Mouse (Mus musculus) liver, adult 2 months (tissue): Measurements from ENCODE around the gene Cdkn2a.

Experiments used
- CTCF ChIP-seq: fragments of 200-500 bp; IDR thresholded peaks from 2 replicates; pipeline ENCODE4 v1.5.1; 2011; ENCODE audit warnings: low read depth, low read length, control low read depth
- POLR2A ChIP-seq: fragments of 200-500 bp; IDR thresholded peaks from 2 replicates; pipeline ENCODE4 v1.6.1; 2011; ENCODE audit warnings: low read length, control low read depth; ENCODE audit not compliant: insufficient read depth; ENCODE audit errors: extremely low read depth

GRCm38 (mm10) chr4:89272961-89273540 lies 21.4 kb downstream of the Cdkn2a start:
- TF ChIP-seq CTCF: no peak
- TF ChIP-seq POLR2A: no peak
